Mouse (Mus musculus): ENCODE results near the gene Mob4.

DNA sequence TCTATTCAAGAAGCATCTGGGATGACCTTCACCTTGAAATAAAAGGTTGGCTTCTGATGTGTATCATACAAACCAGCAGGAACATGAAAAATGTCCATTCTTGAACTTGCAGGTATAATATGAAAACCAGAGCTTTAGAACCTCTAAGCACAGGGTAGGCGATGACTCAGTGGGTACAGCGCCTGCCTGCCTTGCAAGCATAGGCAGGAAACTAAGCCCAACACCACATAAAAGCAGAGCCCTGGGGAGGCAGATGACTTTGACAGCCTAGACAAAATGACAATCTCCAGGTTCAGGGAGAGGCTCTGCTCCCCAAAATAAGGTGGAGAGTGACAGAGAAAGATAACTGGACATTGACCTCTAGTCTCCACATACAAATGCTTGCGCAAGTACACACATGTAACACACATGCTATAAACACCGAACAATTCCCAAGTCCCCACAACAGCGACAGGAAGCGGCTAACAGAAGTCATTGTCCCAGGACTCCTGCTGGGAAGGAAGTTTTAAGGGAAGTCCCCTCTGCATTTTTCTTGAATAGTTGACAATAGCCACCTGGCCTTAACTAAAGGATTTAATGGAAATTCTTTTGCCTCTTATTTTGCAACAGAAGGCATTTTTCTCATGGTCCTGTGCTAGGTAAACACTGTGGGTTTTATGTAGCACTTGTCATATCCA lies 65.4 kb downstream of the Mob4 start:
- TF ChIP-seq CTCF (IDR thresholded peaks at IDR 0.05; ENCODE audit: insufficient read depth, low read length), result no peak
- TF ChIP-seq POLR2A (IDR thresholded peaks at IDR 0.05; ENCODE audit: borderline replicate concordance, extremely low read depth, low read depth, low read length), result no peak

All from lung, adult 2 months (tissue).